Mouse (Mus musculus) lung, adult 18-20 months (tissue): ENCODE data around the gene Plscr1.

Source experiments
- DNase-seq, 2 experiments: peaks; one replicate each; pipeline ENCODE4 v3.0.0; 2022; ENCODE audit warnings: mixed read lengths in 2 of 2

The Plscr1 gene

GRCm38 (mm10) chr9:92249447-92249852 lies at the start of gene Plscr1:
Gene Plscr1 (plus strand): TSS chr9:92249750.
- DNase-seq: no peak

GRCm38 (mm10) chr9:92204397-92204796 lies 45.2 kb upstream of the Plscr1 start:
- no peak for DNase-seq

GRCm38 (mm10) chr9:92207307-92207706 lies 42.2 kb upstream of the Plscr1 start:
- peak; percentile 10 to 54 for DNase-seq

GRCm38 (mm10) chr9:92207757-92208156 lies 41.8 kb upstream of the Plscr1 start:
- DNase-seq: no peak

- no peak for DNase-seq
Observed at GRCm38 (mm10) chr9:92209850-92210249, 39.7 kb upstream of the Plscr1 start.

- DNase-seq: peak; percentile 25 to 48
Observed at GRCm38 (mm10) chr9:92210386-92210967, 39.1 kb upstream of the Plscr1 start.

GRCm38 (mm10) chr9:92211048-92211447 lies 38.5 kb upstream of the Plscr1 start:
- peak in 1 of 2 experiments; percentile 16 for DNase-seq

- DNase-seq: no peak
Observed at GRCm38 (mm10) chr9:92217484-92217883, 32.1 kb upstream of the Plscr1 start.

GRCm38 (mm10) chr9:92217896-92218295 lies 31.7 kb upstream of the Plscr1 start:
- DNase-seq: no peak

GRCm38 (mm10) chr9:92220151-92220550 lies 29.4 kb upstream of the Plscr1 start:
- no peak for DNase-seq

- no peak for DNase-seq
Observed at GRCm38 (mm10) chr9:92221480-92221879, 28.1 kb upstream of the Plscr1 start.

- no peak for DNase-seq
Observed at GRCm38 (mm10) chr9:92224598-92225231, 24.8 kb upstream of the Plscr1 start.

- DNase-seq: no peak
Observed at GRCm38 (mm10) chr9:92226127-92226655, 23.4 kb upstream of the Plscr1 start.

- no peak for DNase-seq
Observed at GRCm38 (mm10) chr9:92226795-92227194, 22.8 kb upstream of the Plscr1 start.

GRCm38 (mm10) chr9:92228867-92229832 lies 20.4 kb upstream of the Plscr1 start:
- no peak for DNase-seq

GRCm38 (mm10) chr9:92229833-92230205 lies 19.7 kb upstream of the Plscr1 start:
- DNase-seq: no peak

- no peak for DNase-seq
Observed at GRCm38 (mm10) chr9:92234901-92235458, 14.6 kb upstream of the Plscr1 start.

GRCm38 (mm10) chr9:92248773-92249446 lies 640 bp upstream of the Plscr1 start:
- no peak for DNase-seq

- DNase-seq: peak; percentile 87 to 91
Observed at GRCm38 (mm10) chr9:92249987-92250772, 630 bp downstream of the Plscr1 start.

GRCm38 (mm10) chr9:92252718-92253117 lies 3.2 kb downstream of the Plscr1 start:
- DNase-seq: no peak

- DNase-seq: no peak
Observed at GRCm38 (mm10) chr9:92253585-92254321, 4.2 kb downstream of the Plscr1 start.
